Mouse (Mus musculus): Measurements from ENCODE around the gene Fnbp1. TPM values are rescaled to one million over a fixed set of nuclear protein-coding genes. Genes with fewer than 3 reads are reported as not detected.

Fnbp1 gene
- polyA plus RNA-seq, 1 experiment from 2014 or later: 4.5 TPM

DNA sequence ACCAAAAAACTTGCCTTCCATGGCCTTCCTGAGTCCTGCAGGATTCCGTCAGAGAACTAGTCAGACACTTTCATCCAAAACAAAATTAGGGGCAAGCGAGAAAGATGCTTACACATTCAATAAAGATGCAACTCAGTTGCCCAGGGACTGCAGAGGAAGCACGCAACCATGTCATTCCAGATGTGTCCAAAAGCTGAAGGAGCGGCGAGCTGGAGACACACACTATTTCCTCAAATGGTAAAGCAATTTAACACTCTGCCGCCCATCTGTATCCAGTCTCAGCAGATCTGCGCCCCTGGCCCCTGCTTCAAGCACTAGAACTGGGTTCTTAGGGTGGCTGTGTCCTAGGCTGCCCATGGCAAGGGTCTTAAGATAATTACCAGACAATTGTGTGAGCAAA is 66.0 kb downstream of the Fnbp1 start:
- Histone ChIP-seq H3K36me3 (replicated peaks; ENCODE audit: insufficient read depth, low read length) (peaks cover 5% of the 10 kb centered on the region), H3K4me2 (ENCODE audit: low read depth, low read length) (no peak overlapping the region), H3K27ac (ENCODE audit: low read depth) (0 out of 2 replicates have a peak overlapping the region, but pooled peaks have one; percentile 23), H3K9ac (replicated peaks) (no peak overlapping the region), H3K9me3 (ENCODE audit: low read length) (no peaks in the 10 kb centered on the region), H3K4me3 (ENCODE audit: low read depth, low read length) (no peak overlapping the region), H3K4me1 (ENCODE audit: insufficient read depth) (peaks cover 2% of the 10 kb centered on the region; the same call in 1 of the 2 replicates), H3K27me3 (ENCODE audit: insufficient read depth, low read length) (no peaks in the 10 kb centered on the region)
- no peak for TF ChIP-seq CTCF (IDR thresholded peaks at IDR 0.05; ENCODE audit: low read depth)
- no peak for TF ChIP-seq EP300 (IDR thresholded peaks at IDR 0.05; ENCODE audit: low read depth)
- WGBS (ENCODE audit: insufficient replicate concordance): 66% methylated on average over 7 of the region's 7 CpGs
- ATAC-seq (no peak), DNase-seq (no peak)

DNA sequence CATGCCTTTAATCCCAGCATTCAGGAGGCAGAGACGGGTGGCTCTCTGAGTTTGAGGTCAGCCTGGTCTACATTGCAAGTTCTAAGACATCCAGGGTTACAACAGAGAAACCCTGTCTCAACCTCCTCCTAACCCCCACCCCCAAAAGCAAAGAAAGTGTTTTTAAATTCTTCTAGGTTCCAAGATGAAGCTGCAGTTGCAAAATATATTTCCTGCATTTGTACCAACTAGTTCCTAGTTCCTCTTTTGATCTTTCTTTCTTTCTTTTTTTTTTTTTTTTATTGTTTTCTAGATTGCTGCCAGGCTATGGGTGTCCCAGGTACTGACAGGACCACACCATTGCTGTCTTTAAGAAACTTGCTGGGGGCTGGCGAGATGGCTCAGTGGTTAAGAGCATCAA is 66.6 kb downstream of the Fnbp1 start:
- Histone ChIP-seq H3K27me3 (ENCODE audit: insufficient read depth, low read length) (no peaks in the 10 kb centered on the region), H3K4me3 (ENCODE audit: low read depth, low read length) (no peak overlapping the region), H3K9ac (replicated peaks) (no peak overlapping the region), H3K36me3 (replicated peaks; ENCODE audit: insufficient read depth, low read length) (peaks cover 2% of the 10 kb centered on the region), H3K27ac (ENCODE audit: low read depth) (peak overlapping the region; percentile 1; the same call in 1 of the 2 replicates), H3K9me3 (ENCODE audit: low read length) (no peaks in the 10 kb centered on the region), H3K4me1 (ENCODE audit: insufficient read depth) (peaks cover 2% of the 10 kb centered on the region; the same call in 1 of the 2 replicates), H3K4me2 (ENCODE audit: low read depth, low read length) (no peak overlapping the region)
- WGBS (ENCODE audit: insufficient replicate concordance): 66% methylated on average over 2 of the region's 2 CpGs
- ATAC-seq (no peak), DNase-seq (no peak)
- TF ChIP-seq EP300 (IDR thresholded peaks at IDR 0.05; ENCODE audit: low read depth) (no peak), CTCF (IDR thresholded peaks at IDR 0.05; ENCODE audit: low read depth) (no peak)

DNA sequence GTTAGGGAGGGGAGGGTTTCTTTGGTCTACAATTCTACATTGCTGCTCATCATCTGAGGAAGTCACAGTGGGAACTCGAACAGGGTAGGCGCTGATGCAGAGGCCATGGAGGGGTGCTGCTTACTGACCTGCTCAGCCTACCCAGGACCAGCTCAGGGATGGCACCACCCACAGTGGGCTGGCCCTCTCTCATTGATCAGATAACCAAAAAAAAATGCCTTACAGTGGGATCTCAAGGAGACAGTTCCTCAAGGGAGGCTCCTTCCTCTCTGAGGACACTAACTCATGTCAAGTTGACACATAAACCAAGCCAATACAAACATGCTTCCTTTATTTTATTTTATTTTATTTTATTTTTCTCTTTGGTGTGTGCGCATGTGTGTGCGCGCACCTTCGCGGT is 72.3 kb downstream of the Fnbp1 start:
- no peak for DNase-seq
- peaks cover 8% of the 10 kb centered on the region; the same call in 1 of the 2 replicates for H3K4me1 ChIP-seq (ENCODE audit: insufficient read depth)
- WGBS (ENCODE audit: insufficient replicate concordance): 88% methylated on average over 7 of the region's 7 CpGs

DNA sequence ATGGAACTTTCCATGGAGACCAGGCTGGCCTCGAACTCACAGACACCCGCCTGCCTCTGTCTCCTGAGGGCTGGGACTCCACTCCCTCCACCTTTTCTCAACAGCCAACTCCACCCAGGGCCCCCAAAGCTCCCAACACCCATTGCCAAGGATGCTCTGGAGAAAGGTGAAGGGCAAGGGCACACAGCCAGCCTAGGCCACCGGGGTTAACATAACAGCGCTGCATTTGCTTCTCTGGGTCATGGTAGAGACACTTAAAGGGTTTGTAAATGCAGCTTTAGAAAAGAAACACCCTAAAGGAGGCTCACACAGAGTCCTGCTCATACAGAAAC is 72.7 kb downstream of the Fnbp1 start:
- Histone ChIP-seq H3K36me3 (replicated peaks; ENCODE audit: insufficient read depth, low read length) (no peaks in the 10 kb centered on the region), H3K4me1 (ENCODE audit: insufficient read depth) (peaks cover 8% of the 10 kb centered on the region; the same call in 1 of the 2 replicates), H3K9me3 (ENCODE audit: low read length) (no peaks in the 10 kb centered on the region), H3K9ac (replicated peaks) (no peak overlapping the region), H3K4me3 (ENCODE audit: low read depth, low read length) (no peak overlapping the region), H3K27me3 (ENCODE audit: insufficient read depth, low read length) (no peaks in the 10 kb centered on the region), H3K27ac (ENCODE audit: low read depth) (peak overlapping the region; percentile 40), H3K4me2 (ENCODE audit: low read depth, low read length) (no peak overlapping the region)
- ATAC-seq (no peak), DNase-seq (no peak)
- TF ChIP-seq EP300 (IDR thresholded peaks at IDR 0.05; ENCODE audit: low read depth): no peak
- TF ChIP-seq CTCF (IDR thresholded peaks at IDR 0.05; ENCODE audit: low read depth): no peak
- whole genome bisulfite sequencing (ENCODE audit: insufficient replicate concordance): 83% methylated on average over 4 of the region's 4 CpGs

More for the DNA sequence above, 72.3 kb downstream of the Fnbp1 start:
- TF ChIP-seq CTCF (IDR thresholded peaks at IDR 0.05; ENCODE audit: low read depth): no peak
- no peak for TF ChIP-seq EP300 (IDR thresholded peaks at IDR 0.05; ENCODE audit: low read depth)
- Histone ChIP-seq H3K4me2 (ENCODE audit: low read depth, low read length) (no peak overlapping the region), H3K9ac (replicated peaks) (no peak overlapping the region), H3K36me3 (replicated peaks; ENCODE audit: insufficient read depth, low read length) (no peaks in the 10 kb centered on the region), H3K27me3 (ENCODE audit: insufficient read depth, low read length) (no peaks in the 10 kb centered on the region), H3K4me3 (ENCODE audit: low read depth, low read length) (no peak overlapping the region), H3K27ac (ENCODE audit: low read depth) (0 out of 2 replicates have a peak overlapping the region, but pooled peaks have one; percentile 40), H3K9me3 (ENCODE audit: low read length) (no peaks in the 10 kb centered on the region)
- no peak for ATAC-seq

DNA sequence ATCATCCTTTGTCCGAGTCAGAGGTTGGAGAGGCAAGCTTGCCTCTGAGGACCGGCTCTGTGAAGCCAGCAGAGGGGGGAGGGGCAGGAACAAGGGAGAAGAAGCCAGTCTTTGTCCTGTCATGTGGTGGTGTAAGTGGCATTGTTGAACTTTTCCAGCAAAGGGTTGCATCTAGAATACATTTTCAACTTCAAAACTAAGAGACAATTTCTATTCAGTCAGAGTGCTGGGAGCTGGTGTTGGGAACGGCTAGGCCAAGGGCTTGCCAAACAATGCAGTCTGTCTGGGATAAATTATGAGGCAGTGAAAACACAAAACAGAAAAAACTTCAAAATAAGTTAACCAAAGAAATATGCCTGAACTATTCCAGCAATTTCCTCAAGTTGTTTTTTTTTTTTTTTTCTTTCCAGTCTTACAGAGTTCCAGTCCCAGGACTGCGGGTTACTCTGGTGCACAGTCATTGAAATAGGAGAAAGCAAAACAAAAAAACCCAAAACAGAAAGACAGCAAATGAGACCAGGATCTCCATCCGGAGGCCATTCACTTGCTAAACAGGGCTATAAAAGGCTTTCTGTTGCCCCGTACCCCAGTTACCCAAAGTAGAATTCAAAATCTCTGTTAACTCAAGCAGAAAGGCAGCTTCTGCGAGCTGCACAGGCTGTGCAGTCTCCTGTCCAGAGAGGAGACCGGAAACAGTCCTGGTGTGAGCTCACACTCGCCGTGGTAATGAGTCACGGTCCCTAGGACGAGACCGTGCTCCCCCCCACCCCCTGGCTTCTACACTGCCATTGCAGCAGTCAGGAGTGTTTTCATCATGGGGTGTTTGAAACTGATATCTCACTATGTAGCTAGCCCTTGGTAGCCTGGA is 73.3 kb downstream of the Fnbp1 start:
- H3K4me1 ChIP-seq (ENCODE audit: insufficient read depth): 0 out of 2 replicates have a peak, but pooled peaks cover 8% of the 10 kb centered on the region
- H3K27ac ChIP-seq (ENCODE audit: low read depth): peak overlapping the region; percentile 40
- no peak overlapping the region for H3K9ac ChIP-seq (replicated peaks)
- DNase-seq (no peak), ATAC-seq (peak; percentile 44; the same call in 1 of the 2 replicates)
- TF ChIP-seq EP300 (IDR thresholded peaks at IDR 0.05; ENCODE audit: low read depth): no peak
- no peak for TF ChIP-seq CTCF (IDR thresholded peaks at IDR 0.05; ENCODE audit: low read depth)
- no peaks in the 10 kb centered on the region for H3K27me3 ChIP-seq (ENCODE audit: insufficient read depth, low read length)
- H3K4me3 ChIP-seq (ENCODE audit: low read depth, low read length): no peak overlapping the region
- H3K9me3 ChIP-seq (ENCODE audit: low read length): no peaks in the 10 kb centered on the region
- H3K4me2 ChIP-seq (ENCODE audit: low read depth, low read length): no peak overlapping the region
- WGBS (ENCODE audit: insufficient replicate concordance): 55% methylated on average over 13 of the region's 13 CpGs
- no peaks in the 10 kb centered on the region for H3K36me3 ChIP-seq (replicated peaks; ENCODE audit: insufficient read depth, low read length)

DNA sequence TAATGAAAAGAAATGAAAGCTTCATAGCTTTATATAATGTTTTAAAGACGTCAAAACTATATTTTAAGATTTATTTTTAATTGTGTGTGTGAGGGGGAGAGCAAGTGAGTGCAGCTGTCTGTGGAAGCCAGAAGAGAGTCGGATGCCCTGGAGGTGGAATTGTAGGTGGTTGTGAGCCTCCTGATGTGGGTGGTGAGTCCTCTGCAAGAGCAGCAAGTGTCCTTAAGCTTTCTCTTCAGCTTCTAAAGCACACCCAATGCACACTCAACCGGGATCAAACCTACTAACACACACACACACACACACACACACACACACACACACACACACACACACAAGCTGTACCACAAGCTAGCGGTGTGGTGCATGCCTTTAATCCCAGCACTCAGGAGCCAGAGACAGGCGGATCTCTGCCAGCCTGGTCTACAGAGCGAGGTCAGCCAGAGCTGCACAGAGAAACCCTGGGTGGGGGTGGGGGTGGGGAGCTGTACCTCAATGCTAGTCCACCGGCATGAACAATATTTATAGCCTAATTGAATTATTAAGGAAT is 74.0 kb downstream of the Fnbp1 start:
- H3K4me2 ChIP-seq (ENCODE audit: low read depth, low read length): no peak overlapping the region
- 75% methylated on average over 7 of the region's 7 CpGs for WGBS (ENCODE audit: insufficient replicate concordance)
- H3K4me1 ChIP-seq (ENCODE audit: insufficient read depth): 0 out of 2 replicates have a peak, but pooled peaks cover 8% of the 10 kb centered on the region
- H3K4me3 ChIP-seq (ENCODE audit: low read depth, low read length): no peak overlapping the region
- DNase-seq: no peak
- H3K9me3 ChIP-seq (ENCODE audit: low read length): no peaks in the 10 kb centered on the region
- ATAC-seq: no peak
- no peak overlapping the region for H3K27ac ChIP-seq (ENCODE audit: low read depth)
- H3K9ac ChIP-seq (replicated peaks): no peak overlapping the region
- no peaks in the 10 kb centered on the region for H3K27me3 ChIP-seq (ENCODE audit: insufficient read depth, low read length)
- H3K36me3 ChIP-seq (replicated peaks; ENCODE audit: insufficient read depth, low read length): no peaks in the 10 kb centered on the region
- no peak for TF ChIP-seq CTCF (IDR thresholded peaks at IDR 0.05; ENCODE audit: low read depth)
- no peak for TF ChIP-seq EP300 (IDR thresholded peaks at IDR 0.05; ENCODE audit: low read depth)

Measured in liver, postnatal 0 days (tissue).